Mouse (Mus musculus) heart, embryonic 16.5 days (tissue): ENCODE results near the gene Slc19a2. TPM values are rescaled to one million over a fixed set of nuclear protein-coding genes. Genes with fewer than 3 reads are reported as not detected.

ENCODE experiments used
- ATAC-seq: fragments of 200-750 bp; cut with Nextera tagmentation; replicated peaks from 2 replicates; pipeline ENCODE4 v1.8.0; 2017; ENCODE audit warnings: moderate number of reproducible peaks; ENCODE audit not compliant: insufficient read depth, low FRiP score; ENCODE audit errors: extremely low read depth
- H3K27ac ChIP-seq: fragments of 300-500 bp; sonication (generic); 2 replicates; pipeline ENCODE4 v1.5.1; 2014; ENCODE audit warnings: mild to moderate bottlenecking, low read length, control low read depth, moderate library complexity
- H3K27me3 ChIP-seq: fragments of 300-500 bp; sonication (generic); 2 replicates; pipeline ENCODE4 v1.6.1; 2014; ENCODE audit warnings: low read length, mixed read lengths; ENCODE audit not compliant: control insufficient read depth, insufficient read depth
- H3K36me3 ChIP-seq: fragments of 300-500 bp; sonication (generic); 2 replicates; pipeline ENCODE4 v1.6.1; 2014; ENCODE audit not compliant: control insufficient read depth, insufficient read depth
- H3K4me1 ChIP-seq: fragments of 300-500 bp; sonication (generic); 2 replicates; pipeline ENCODE4 v1.6.1; 2014; ENCODE audit warnings: low read length, mixed read lengths; ENCODE audit not compliant: control insufficient read depth, insufficient read depth
- H3K4me2 ChIP-seq: fragments of 300-500 bp; sonication (generic); 2 replicates; pipeline ENCODE4 v1.6.1; 2014; ENCODE audit warnings: low read depth, mild to moderate bottlenecking, control low read depth, low read length
- H3K4me3 ChIP-seq: fragments of 300-500 bp; sonication (generic); 2 replicates; pipeline ENCODE4 v1.5.1; 2014; ENCODE audit warnings: mild to moderate bottlenecking, control low read depth, low read length
- H3K9ac ChIP-seq: fragments of 300-500 bp; sonication (generic); 2 replicates; pipeline ENCODE4 v1.6.1; 2014; ENCODE audit warnings: low read length, control low read depth
- H3K9me3 ChIP-seq: fragments of 300-500 bp; sonication (generic); replicated peaks from 2 replicates; pipeline ENCODE4 v1.6.1; 2016; ENCODE audit warnings: low read length; ENCODE audit not compliant: control insufficient read depth
- WGBS: fragments of 180-500 bp; shearing (Covaris S2); extraction: QIAGEN DNeasy Blood & Tissue Kit; methylation state at CpG from one replicate; pipeline ENCODE4 v1.1.7; 2014; 5-methylcytosine and 5-hydroxymethylcytosine counted together
- polyA plus RNA-seq: library from polyadenylated mRNA; unstranded; fragments of >200 nt; fragmentation: Nextera tagmentation; extraction: Ambion mirVana; gene quantifications from 2 replicates; pipeline ENCODE4 v1.2.1, GENCODE M21; 2015

Gene Slc19a2
- polyA plus RNA-seq = 7.5 and 8.3 TPM in 2 replicates

DNA sequence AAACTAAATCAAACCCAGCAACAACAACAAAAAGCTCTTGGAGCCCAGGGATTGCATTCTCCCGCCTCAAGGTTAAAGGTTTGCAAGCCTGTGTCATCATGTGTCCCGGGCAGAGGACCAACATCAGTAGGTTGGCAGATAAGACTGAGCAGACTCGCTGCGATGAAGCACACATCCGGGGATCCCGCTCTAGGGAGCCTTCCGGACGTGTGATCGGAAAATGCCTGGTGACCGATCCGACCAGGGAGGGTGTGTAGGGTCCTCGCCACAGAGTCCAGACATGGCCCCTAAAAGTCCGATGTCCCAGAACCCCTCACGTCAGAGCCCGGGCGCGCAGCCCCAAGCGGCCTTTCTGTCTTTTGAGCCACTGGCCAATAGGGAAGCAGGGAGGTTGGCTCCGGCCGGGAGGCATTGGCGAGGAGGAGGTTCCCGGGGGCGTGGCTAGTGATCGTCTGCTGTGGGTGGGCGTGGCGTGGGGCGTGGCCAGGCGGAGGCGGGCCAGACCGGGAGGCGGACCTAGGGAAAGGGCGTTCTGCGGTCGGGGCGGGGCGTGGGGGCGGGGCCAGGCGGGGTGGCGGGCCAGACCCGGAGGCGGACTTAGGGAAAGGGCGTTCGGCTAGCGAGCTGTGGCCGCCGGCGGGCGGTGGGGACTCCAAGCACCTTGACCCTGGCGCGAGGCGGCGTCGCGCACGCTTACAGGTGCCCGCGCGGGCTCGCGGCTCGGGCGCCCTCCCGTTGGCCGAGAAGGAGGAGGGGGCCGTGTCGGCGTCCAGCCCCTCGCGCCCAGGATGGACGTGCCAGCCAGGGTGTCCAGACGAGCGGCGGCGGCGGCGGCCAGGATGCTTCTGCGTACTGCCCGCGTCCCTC is at the start of gene Slc19a2:
Slc19a2 (plus strand) TSS at position 582 of the 867 bp plus-strand sequence.
- Histone ChIP-seq H3K4me3 (peak within 1 kb of the TSS; percentile 92), H3K9ac (peak within 1 kb of the TSS; percentile 89), H3K4me2 (peak within 1 kb of the TSS; percentile 72), H3K9me3 (no peaks in the 10 kb centered on the region), H3K27me3 (no peaks in the 10 kb centered on the region), H3K4me1 (peaks cover 20% of the 10 kb centered on the region), H3K27ac (peak within 1 kb of the TSS; percentile 97), H3K36me3 (no peaks in the 10 kb centered on the region)
- under 1% methylated on average over 70 of the region's 79 CpGs for WGBS
- peak; percentile 94 for ATAC-seq

GRCm38 (mm10) chr1:164199551-164199950 is 49.3 kb upstream of the Slc19a2 start:
- ATAC-seq = no peak
- Histone ChIP-seq H3K9ac (no peak overlapping the region), H3K36me3 (no peaks in the 10 kb centered on the region)

DNA sequence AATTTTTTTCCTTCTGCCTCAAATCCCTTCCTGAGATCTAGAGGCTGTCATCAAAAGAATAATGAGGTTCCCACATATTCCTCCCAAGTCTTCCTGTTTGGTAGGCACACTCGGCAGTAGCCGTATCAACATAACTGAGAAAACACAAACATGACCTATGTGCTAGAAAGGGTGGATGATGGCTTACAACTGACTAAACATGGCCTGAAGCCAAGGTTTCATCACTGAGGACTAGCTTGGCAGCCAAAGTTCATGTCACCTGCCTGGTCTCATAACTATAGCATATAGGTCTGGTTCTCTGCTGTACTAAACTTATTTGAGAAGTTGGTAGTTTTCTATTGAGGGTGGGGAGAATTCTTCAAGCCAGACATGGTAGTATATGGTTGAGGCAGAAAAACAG is 40.4 kb upstream of the Slc19a2 start:
- Histone ChIP-seq H3K4me3 (no peak overlapping the region), H3K27ac (no peak overlapping the region), H3K9me3 (no peaks in the 10 kb centered on the region), H3K4me1 (no peaks in the 10 kb centered on the region), H3K36me3 (no peaks in the 10 kb centered on the region), H3K27me3 (no peaks in the 10 kb centered on the region), H3K9ac (no peak overlapping the region), H3K4me2 (no peak overlapping the region)
- ATAC-seq = no peak
- WGBS = 63% methylated on average over 2 of the region's 2 CpGs

More at GRCm38 (mm10) chr1:164199551-164199950, 49.3 kb upstream of the Slc19a2 start:
- Histone ChIP-seq H3K4me2 (no peak overlapping the region), H3K27me3 (no peaks in the 10 kb centered on the region), H3K27ac (no peak overlapping the region), H3K4me1 (no peaks in the 10 kb centered on the region), H3K4me3 (no peak overlapping the region), H3K9me3 (peaks cover 2% of the 10 kb centered on the region; the same call in 1 of the 2 replicates)
- WGBS = 83% methylated on average over 4 of the region's 4 CpGs

GRCm38 (mm10) chr1:164210899-164211298 is 37.9 kb upstream of the Slc19a2 start:
- no peak overlapping the region for H3K9ac ChIP-seq
- no peaks in the 10 kb centered on the region for H3K27me3 ChIP-seq
- H3K27ac ChIP-seq = no peak overlapping the region
- H3K9me3 ChIP-seq = no peaks in the 10 kb centered on the region
- H3K4me1 ChIP-seq = no peaks in the 10 kb centered on the region
- no peak overlapping the region for H3K4me2 ChIP-seq
- no peak for ATAC-seq
- WGBS = 74% methylated on average over 4 of the region's 4 CpGs
- H3K4me3 ChIP-seq = no peak overlapping the region
- H3K36me3 ChIP-seq = no peaks in the 10 kb centered on the region

- Histone ChIP-seq H3K4me2 (no peak overlapping the region), H3K4me1 (peaks cover under 1% of the 10 kb centered on the region), H3K27me3 (no peaks in the 10 kb centered on the region), H3K27ac (no peak overlapping the region), H3K9me3 (no peaks in the 10 kb centered on the region), H3K9ac (no peak overlapping the region), H3K4me3 (no peak overlapping the region), H3K36me3 (no peaks in the 10 kb centered on the region)
- 74% methylated on average over 8 of the region's 8 CpGs for WGBS
- ATAC-seq = no peak
Observed at GRCm38 (mm10) chr1:164212686-164213085, 36.2 kb upstream of the Slc19a2 start.

- Histone ChIP-seq H3K4me1 (peaks cover 8% of the 10 kb centered on the region), H3K27me3 (no peaks in the 10 kb centered on the region), H3K9ac (no peak overlapping the region), H3K9me3 (no peaks in the 10 kb centered on the region), H3K4me3 (no peak overlapping the region), H3K4me2 (no peak overlapping the region), H3K36me3 (no peaks in the 10 kb centered on the region), H3K27ac (no peak overlapping the region)
- no peak for ATAC-seq
- 69% methylated on average over 8 of the region's 8 CpGs for WGBS
Observed at GRCm38 (mm10) chr1:164214190-164214589, 34.7 kb upstream of the Slc19a2 start.

DNA sequence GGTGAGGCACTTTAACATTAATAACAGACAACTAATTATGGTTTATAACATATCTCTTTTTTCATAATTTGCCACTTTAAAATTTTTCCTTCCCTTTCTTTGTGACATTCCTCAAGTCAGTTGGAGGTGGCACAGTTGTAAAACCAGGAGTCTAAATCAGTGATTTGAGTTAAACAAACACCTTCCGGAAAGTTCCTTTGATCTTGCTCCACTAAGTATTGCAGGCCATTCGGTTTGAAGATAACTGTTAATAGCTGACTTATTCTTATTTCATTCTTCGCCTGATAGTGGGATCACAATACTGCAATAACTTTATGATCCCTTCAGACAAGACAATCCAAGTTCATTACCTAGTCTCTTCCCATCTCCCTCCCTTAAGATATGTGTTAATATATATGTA is 33.7 kb upstream of the Slc19a2 start:
- H3K27me3 ChIP-seq = no peaks in the 10 kb centered on the region
- H3K27ac ChIP-seq = no peak overlapping the region
- H3K9me3 ChIP-seq = no peaks in the 10 kb centered on the region
- no peak for ATAC-seq
- H3K9ac ChIP-seq = no peak overlapping the region
- no peak overlapping the region for H3K4me3 ChIP-seq
- H3K36me3 ChIP-seq = no peaks in the 10 kb centered on the region
- 67% methylated on average over 3 of the region's 3 CpGs for WGBS
- H3K4me2 ChIP-seq = no peak overlapping the region
- peaks cover 8% of the 10 kb centered on the region for H3K4me1 ChIP-seq

- Histone ChIP-seq H3K9me3 (no peaks in the 10 kb centered on the region), H3K27me3 (no peaks in the 10 kb centered on the region), H3K9ac (no peak overlapping the region), H3K36me3 (no peaks in the 10 kb centered on the region), H3K27ac (no peak overlapping the region), H3K4me1 (peaks cover 8% of the 10 kb centered on the region), H3K4me2 (no peak overlapping the region), H3K4me3 (no peak overlapping the region)
- no peak for ATAC-seq
- WGBS = 71% methylated on average over 6 of the region's 6 CpGs
Observed at GRCm38 (mm10) chr1:164215540-164215939, 33.3 kb upstream of the Slc19a2 start.
